Mouse (Mus musculus): ENCODE measurements around the gene Ptprg. TPM values are rescaled to one million over a fixed set of nuclear protein-coding genes. Genes with fewer than 3 reads are reported as not detected.

Gene Ptprg
- total RNA-seq, 1 experiment from 2014 or later, result not detected

DNA sequence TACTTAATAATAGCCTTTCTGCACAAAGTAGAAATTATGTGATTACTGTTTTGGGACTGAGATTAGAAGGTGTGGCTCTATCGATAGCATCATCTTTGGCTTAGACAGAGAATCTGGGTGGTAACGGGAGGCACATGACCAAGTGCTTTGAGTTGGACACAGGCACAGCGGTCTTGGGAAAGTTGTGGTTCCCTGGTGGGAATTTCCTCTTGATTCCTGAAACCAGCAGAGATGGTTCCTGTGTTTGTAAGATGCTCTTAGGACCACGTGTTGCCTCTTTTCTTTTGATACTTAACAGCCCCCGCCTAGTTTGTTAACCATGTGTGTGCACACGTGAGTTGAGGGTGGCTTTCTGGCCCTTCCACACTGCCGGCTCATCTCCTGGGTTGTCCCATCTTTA is 111.7 kb downstream of the Ptprg start:
- ATAC-seq (replicated peaks; ENCODE audit: insufficient number of reproducible peaks, low FRiP score, low TSS enrichment, poor library complexity, severe bottlenecking), result no peak

DNA sequence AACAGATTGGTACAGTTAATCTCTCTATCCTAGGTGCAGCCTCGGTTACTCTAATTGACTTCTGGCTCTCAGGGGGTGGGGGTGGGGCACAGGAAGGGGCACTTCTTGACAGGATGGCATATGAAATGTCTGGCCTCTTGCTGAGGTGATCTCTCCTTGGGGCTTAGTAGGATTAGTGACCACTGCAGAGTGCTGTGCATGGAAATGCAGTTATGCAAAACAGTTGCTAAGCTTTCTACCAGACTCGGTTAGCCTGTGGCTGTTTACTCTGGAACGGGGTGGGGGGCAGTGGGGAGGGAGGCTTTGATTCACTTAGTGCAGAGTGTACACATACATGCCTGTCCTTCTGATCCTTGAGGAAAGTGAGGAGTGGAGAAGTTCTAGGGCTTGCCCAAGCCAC is 114.4 kb downstream of the Ptprg start:
- no peak for ATAC-seq (replicated peaks; ENCODE audit: insufficient number of reproducible peaks, low FRiP score, low TSS enrichment, poor library complexity, severe bottlenecking)

DNA sequence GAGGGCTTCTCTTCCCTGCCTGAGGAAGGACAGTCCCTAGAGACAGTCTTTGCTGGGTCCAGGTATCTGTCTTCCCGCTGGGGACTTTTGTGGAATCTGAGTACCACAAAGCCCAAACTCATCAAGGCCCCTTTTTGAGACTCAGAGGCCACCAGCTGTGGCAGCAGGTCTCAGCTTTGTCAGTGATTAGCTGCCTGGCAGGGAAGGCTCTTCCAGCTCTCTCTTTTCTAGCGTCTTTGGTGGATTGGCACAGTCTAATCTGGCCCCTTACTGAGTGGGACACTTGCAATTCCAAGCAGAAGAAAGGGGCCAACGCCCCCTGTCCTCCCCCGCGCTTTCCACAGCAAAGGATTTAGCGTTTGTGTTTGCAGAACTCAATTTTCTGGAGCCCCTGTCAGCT is 117.5 kb downstream of the Ptprg start:
- ATAC-seq (replicated peaks; ENCODE audit: insufficient number of reproducible peaks, low FRiP score, low TSS enrichment, poor library complexity, severe bottlenecking), result no peak

DNA sequence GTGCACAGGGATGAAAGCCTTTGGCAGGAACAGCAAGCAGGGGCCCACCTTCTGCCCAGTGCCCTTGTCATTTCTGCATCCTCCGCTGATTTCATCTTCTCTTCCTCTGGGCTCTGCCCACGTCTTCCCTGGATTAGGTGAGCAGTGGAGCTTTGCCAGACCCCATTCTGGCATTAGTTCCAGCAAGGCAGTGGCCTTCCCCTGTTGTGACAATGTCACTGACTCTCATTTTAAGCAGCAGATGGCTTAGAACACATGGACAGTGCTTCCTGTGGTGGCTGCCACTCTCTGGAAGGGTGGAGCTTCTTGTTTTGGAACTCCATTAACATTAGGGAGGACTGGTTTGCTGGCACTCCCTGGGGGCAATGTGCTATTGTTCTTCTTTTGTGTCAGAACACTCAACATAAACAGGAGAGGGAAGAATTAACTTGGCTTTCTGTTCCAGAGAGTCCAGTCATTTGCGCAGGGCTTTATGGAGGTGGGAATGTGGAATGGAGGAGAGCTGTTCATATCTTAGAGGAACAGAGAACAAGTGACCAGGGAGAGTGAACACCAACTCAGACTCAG is 119.7 kb downstream of the Ptprg start:
- no peak for ATAC-seq (replicated peaks; ENCODE audit: insufficient number of reproducible peaks, low FRiP score, low TSS enrichment, poor library complexity, severe bottlenecking)

DNA sequence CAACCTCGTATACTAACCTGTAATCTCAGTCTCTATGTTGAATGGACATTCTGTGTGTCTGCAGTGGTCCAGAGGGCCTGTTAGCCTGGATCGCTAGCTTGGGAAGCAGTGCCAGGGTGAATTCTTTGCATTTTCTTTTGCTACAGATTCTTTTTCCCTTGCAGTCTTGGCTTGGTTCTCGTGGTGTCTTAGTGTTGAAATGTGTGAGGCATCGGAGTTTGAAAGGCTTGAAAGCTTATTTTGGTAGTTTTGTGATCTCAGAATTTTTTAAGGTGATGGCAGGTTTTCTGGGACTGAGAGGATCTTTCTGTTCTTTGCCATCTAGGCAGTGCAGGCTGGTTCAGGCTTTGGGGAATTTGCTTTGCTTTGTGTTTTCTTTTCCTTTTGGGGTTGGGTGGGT is 124.9 kb downstream of the Ptprg start:
- no peak for ATAC-seq (replicated peaks; ENCODE audit: insufficient number of reproducible peaks, low FRiP score, low TSS enrichment, poor library complexity, severe bottlenecking)

DNA sequence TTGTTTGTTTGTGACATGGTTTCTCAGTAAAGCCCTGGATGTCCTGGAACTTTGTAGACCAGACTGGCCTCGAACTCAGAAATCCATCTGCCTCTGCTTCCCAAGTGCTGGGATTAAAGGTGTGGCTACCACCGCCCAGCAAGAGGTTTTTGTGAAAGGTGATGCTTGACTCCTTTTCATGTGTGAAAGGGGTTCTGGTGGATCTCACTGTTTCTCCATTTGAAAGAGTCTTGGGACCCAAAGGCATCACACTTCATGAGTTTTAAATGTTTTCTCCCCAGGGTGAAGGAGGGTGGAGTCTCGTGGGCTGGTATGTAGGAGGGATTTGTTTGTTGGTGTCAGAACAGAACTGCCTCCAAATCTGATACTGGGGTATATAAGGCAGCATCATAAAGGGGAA is 126.4 kb downstream of the Ptprg start:
- no peak for ATAC-seq (replicated peaks; ENCODE audit: insufficient number of reproducible peaks, low FRiP score, low TSS enrichment, poor library complexity, severe bottlenecking)

DNA sequence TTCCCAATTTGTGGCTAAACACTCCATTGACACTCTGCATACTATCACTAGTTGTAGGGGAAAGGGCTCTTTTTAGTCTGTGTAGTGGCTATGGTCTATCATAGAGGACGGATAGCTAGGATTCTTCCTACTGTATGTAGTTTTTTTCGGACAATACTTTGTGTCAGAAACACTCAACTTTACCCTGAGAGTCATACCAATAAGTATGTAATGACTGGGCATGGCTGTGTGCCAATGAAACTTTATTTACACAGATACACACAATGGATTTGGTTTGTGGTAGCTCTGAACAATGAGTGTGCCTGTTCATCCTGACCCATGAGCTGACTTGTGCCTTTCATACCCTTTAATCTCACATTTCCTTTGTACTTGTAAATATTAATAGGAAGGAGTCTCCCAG is 127.3 kb downstream of the Ptprg start:
- no peak for ATAC-seq (replicated peaks; ENCODE audit: insufficient number of reproducible peaks, low FRiP score, low TSS enrichment, poor library complexity, severe bottlenecking)

DNA sequence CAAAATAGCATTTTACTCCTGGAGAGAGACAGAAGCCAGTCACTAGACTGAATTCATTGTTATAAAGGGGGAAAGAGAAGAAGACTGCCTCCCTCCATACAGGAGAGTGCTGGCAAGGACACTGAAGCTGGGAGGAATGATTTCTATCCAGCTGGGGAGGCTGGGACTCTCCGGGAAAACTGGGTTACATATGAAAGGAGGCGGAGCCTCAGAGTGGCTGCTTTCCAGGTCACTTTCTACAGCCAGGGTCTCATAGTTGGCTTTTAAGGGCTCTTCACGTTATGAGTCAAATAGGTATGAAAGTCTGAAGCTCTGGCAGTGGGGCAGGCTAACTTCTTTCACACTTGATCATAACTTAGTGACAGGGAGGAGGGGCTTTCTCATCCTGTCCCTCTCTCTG is 129.1 kb downstream of the Ptprg start:
- no peak for ATAC-seq (replicated peaks; ENCODE audit: insufficient number of reproducible peaks, low FRiP score, low TSS enrichment, poor library complexity, severe bottlenecking)

DNA sequence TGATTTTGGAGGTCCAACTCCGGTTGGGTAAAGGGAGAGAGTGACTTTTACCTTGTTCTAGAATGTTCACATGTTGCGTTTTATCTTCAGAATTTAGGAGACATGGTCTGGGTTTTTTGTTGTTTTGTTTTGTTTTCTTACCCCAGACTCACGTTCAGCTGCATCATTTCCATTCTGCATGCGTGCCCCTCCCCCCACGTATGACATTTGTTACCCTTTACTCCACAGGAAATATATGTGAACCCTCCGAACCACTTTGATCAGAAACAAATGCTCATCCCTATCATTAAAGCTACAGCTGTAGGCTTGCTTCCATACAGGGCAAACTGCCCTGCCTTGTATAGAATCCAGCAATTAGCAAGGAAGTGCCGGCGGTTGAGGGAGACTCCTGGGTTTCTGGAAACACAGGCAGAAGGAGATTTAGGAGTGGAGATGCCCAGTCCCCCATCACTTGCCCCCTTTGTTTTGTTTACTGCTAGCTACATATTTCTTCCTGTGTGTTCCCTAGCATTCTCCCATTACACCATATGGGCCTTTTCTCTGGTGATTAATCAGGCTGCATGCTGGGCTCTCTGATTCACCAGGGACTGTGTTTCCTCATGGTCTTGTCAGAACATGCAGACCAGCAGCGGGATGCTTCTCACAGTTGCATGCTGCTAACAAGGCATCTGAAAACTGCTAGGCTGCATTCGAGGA is 130.2 kb downstream of the Ptprg start:
- no peak for ATAC-seq (replicated peaks; ENCODE audit: insufficient number of reproducible peaks, low FRiP score, low TSS enrichment, poor library complexity, severe bottlenecking)

DNA sequence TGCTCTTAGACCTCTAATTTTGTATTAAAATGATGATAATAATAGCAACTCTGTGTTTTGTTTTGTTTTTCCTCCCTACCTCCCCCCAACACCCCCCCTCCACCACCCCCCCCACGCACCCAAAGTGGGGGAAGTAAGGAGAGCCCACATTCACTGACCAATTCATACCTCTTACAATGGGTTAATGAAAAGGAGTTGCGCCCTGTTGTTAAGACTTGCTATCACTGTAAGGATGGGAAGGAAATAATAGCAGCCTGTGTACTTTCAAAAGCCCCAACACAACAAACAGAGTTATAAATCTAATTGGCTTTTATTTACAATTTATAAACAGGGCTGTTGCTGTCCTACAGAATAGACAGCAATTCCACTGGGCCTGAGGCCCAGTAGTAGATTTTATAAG is 130.8 kb downstream of the Ptprg start:
- ATAC-seq (replicated peaks; ENCODE audit: insufficient number of reproducible peaks, low FRiP score, low TSS enrichment, poor library complexity, severe bottlenecking), result no peak

DNA sequence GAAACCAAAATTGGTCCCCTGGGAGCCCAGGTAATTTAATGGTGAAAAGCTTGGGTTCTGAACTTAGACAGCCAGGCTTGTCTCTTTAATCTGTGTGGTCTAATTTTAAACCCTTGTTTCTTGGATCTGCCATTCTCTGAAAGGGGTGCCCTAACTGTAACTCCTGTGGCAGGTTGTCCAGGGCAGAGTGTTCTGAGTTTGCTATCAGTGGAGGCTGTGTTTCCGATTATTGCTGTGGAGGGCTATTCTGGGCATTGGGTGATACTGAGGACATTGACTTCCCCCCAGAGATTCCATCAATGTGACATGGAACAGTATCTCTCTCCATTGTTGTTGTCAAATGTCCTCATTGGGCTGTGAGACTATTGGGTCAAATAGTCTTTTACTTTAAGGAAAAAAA is 134.2 kb downstream of the Ptprg start:
- no peak for ATAC-seq (replicated peaks; ENCODE audit: insufficient number of reproducible peaks, low FRiP score, low TSS enrichment, poor library complexity, severe bottlenecking)

DNA sequence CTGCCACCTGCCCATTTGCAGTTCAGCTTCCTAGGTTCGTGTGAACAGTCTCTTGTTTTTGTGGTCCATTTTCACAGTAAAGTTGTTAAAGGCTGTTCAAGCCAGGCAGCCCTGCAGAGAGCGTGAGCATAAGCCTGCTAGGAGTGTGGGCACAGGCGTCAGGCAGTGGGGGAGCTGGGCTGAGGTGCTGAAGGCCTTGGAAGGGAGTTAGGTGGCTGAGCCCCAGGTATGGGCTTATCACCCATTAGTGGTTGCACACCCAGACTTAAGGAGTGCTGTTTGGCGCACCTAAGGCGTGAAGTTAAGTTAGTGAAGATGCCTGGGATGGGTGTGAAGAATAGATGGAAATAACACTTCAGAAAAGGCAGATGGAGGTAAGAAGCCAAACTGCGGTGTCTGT is 134.8 kb downstream of the Ptprg start:
- no peak for ATAC-seq (replicated peaks; ENCODE audit: insufficient number of reproducible peaks, low FRiP score, low TSS enrichment, poor library complexity, severe bottlenecking)

DNA sequence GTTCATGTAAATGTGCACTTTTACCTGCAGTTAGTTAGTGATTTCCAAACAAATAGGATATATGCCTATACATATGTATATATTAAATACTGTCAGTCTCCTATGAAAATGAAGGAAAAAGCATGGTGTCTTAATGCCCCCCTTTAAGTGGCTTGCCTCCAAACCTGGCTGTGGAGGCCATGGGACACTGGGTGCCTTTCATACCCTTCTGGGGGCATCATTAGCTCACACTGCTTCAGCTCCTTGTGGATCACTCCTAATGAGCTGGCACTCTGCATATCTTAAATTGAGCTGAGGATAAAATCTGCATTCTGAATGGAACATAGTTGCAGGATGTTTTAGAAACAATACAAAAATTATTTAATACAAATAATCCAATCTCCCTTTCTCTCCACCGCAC is 136.7 kb downstream of the Ptprg start:
- ATAC-seq (replicated peaks; ENCODE audit: insufficient number of reproducible peaks, low FRiP score, low TSS enrichment, poor library complexity, severe bottlenecking), result no peak

DNA sequence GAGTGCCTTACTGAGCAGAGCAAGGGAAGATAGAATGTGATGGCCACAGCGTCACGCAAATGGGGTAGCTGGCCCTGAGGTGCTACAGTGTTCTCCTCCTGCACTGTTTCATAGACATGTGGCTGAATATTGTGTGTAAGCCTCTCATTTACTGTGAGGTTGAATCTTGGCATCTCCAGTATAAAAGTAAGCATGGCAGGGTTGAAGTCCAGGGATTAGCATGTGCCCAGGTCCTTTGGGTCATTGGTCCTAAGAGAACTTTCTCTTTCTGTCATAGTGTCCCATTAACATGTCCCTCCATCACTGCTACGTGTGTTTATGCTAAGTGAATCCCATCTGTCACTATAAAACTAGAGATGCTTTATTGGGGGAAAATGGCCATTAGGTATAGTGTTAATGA is 138.2 kb downstream of the Ptprg start:
- no peak for ATAC-seq (replicated peaks; ENCODE audit: insufficient number of reproducible peaks, low FRiP score, low TSS enrichment, poor library complexity, severe bottlenecking)

DNA sequence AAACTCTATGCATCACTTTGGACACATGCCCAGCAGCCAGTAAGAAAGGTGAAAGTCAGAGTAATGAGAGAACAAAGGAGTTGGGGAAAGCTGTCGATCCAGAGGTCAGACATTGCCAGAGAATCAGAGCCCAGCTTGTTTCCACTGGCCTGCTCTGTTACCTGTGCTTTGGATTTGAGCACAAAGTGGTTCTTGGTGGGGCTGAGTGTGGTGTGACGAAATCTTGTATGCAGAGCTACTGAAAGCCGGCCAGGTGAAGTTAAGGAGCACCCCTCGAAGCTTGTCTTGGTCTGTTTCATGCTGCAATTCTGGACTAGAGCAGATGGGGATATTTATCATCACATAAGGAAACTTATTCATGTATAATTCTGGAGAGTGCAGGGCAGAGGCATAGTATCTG is 145.5 kb downstream of the Ptprg start:
- ATAC-seq (replicated peaks; ENCODE audit: insufficient number of reproducible peaks, low FRiP score, low TSS enrichment, poor library complexity, severe bottlenecking), result no peak

DNA sequence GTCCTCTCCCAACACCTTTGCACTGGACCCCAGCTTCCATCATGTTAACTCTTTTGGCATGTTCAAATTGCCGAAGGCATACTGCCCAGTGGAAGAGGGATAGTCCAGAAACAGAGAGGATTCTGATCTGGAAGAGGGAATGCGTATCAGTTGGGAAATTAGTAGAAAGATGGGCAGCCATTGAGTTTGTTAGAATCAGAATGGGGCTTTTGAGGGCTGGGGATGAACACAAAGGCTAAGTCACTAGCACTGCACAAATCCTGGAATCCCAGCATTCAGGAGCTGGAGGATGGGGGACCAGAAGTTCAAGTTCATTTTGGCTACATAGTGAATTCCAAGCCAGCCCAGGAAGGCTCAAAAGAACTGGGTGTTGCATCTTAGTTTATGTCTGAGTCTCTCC is 146.3 kb downstream of the Ptprg start:
- ATAC-seq (replicated peaks; ENCODE audit: insufficient number of reproducible peaks, low FRiP score, low TSS enrichment, poor library complexity, severe bottlenecking), result no peak

DNA sequence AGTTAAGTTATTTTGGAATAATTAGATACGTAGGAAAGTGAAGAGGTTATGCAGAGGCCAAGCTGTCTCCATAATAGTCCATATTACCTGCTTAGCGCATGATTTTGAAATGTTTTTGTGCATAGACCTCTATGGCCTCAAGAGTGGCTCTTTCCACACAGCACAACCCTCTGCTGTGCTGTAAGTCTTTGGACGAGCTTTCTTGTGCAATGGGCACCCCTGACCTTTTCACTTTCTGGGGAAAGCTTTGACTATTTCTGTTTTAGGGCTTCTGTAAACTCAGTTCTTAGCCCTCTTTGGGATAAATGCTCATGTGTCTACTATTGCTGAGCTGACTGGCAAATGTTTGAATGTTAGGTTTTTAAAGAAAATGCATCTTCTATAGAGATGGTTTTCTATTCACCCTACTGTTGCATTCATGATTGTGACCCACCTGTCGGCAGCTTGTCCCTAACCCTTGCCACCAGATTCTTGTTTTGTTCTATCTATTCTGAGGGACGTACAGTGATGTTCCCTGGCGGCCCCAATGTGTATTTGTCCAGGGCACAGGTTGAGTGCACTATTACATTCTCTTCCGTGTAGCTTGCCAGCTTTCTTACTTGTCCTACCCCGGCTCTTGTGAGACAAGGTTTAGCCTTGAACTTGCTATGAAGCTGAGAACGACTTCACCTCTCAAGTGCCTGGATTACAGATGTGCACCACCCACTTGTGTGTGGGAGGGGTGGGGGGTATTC is 148.4 kb downstream of the Ptprg start:
- no peak for ATAC-seq (replicated peaks; ENCODE audit: insufficient number of reproducible peaks, low FRiP score, low TSS enrichment, poor library complexity, severe bottlenecking)

DNA sequence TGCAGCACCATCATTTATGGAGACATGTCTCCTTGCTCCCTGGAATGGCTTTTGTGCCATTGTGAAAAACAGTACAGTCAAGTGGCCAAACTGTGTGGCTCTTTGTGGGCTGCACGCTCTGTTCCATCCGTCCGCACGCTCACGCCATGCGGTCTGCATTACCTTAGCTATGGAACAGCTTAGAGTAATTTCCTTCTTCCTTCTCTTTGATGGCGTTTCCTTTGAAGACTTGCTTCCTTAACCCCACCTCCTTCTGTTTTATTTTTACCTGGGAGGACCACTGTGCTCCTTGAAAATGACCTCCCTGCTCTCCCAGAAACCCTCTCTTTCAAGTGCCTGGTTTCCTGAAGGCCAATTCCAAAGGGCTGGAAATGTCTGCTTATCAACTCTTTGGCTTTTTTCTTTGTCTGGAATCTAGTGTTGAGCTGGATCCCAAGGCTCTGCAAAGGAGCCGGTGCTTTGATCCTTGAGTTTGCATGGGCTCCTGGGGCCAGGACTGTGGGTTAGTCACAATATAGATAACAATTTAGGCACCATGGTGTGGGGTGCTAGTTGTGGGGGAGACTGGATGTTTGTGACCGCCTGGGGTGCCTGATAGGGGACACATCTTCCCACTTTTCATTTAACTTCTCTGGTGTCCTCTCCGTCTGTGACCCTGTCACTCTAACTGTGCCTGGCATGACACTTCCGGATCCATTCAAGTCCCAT is 149.6 kb downstream of the Ptprg start:
- ATAC-seq (replicated peaks; ENCODE audit: insufficient number of reproducible peaks, low FRiP score, low TSS enrichment, poor library complexity, severe bottlenecking), result no peak

DNA sequence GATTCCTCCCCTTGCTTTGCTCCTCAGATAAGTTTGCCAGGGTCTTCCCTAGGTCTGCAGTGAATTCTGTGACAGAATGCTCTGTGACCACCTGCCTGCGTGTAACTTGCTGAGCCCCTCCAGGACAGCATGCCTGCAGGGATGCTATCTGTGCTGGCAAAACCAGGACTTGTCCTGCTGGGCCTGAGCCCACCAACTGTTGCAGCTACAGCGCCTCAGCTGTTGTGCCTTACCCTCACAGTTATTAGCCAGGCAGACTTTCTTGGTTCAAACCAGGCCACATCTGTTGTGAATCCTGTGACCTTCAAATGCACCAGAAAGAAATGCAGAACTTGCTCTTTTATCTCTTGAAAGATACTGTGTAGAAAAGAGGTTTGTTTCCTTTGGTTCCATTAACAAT is 151.5 kb downstream of the Ptprg start:
- no peak for ATAC-seq (replicated peaks; ENCODE audit: insufficient number of reproducible peaks, low FRiP score, low TSS enrichment, poor library complexity, severe bottlenecking)

DNA sequence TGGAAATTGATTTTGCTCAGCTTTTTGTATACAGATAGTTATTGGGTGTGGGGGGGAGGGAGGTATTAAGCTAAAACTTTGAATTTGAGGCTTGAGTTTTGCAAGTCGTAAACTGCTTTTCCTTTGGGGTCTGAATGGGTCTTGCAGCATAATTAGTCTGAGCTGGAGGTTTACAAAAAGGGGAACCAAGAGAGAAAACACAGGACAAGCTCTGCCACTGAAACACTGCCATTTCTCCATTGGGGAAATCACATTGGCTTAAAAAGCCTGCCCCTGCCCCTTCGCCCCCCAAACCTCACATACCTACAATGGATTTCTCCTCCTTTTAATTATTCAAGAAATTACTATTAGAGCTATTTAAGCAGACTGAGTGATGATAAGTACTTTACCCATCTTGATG is 156.0 kb downstream of the Ptprg start:
- no peak for ATAC-seq (replicated peaks; ENCODE audit: insufficient number of reproducible peaks, low FRiP score, low TSS enrichment, poor library complexity, severe bottlenecking)
